Mouse (Mus musculus): Measurements from ENCODE around the gene Eno1. TPM values are rescaled to one million over a fixed set of nuclear protein-coding genes. Genes with fewer than 3 reads are reported as not detected.
"Not testable (repeated sequence)": the region's sequence is repeated elsewhere in the genome, so short reads cannot be mapped to it uniquely, and the experiment has no call there.

Gene Eno1
- total and polyA plus RNA-seq, 2 experiments from 2014 or later, result 549 to 1,243 TPM

GRCm38 (mm10) chr4:150272725-150273124, 36.2 kb downstream of the Eno1 start:
- WGBS, result 4% methylated on average over 9 of the region's 9 CpGs
- H3K27me3 ChIP-seq (ENCODE audit: insufficient read depth, low read length), result no peaks in the 10 kb centered on the region
- peaks cover 5% of the 10 kb centered on the region for H3K4me1 ChIP-seq (ENCODE audit: insufficient read depth, low read length)
- H3K9me3 ChIP-seq (ENCODE audit: low read length), result no peaks in the 10 kb centered on the region
- H3K27ac ChIP-seq, result peak overlapping the region; percentile 66
- peak; percentile 74 for DNase-seq (ENCODE audit: low spot score)
- peak; percentile 71 for ATAC-seq
- TF ChIP-seq CTCF (IDR thresholded peaks at IDR 0.05; ENCODE audit: low read depth), result no peak
- H3K4me2 ChIP-seq (ENCODE audit: low read depth, low read length), result no peak overlapping the region
- H3K9ac ChIP-seq (replicated peaks; ENCODE audit: low read length), result 0 out of 2 replicates have a peak overlapping the region, but pooled peaks have one; percentile 9
- H3K36me3 ChIP-seq (ENCODE audit: insufficient read depth, low read length), result no peaks in the 10 kb centered on the region
- H3K4me3 ChIP-seq (ENCODE audit: low read length), result no peak overlapping the region

- H3K4me1 ChIP-seq (ENCODE audit: insufficient read depth, low read length), result peaks cover 5% of the 10 kb centered on the region
- no peak for TF ChIP-seq CTCF (IDR thresholded peaks at IDR 0.05; ENCODE audit: low read depth)
- no peaks in the 10 kb centered on the region for H3K27me3 ChIP-seq (ENCODE audit: insufficient read depth, low read length)
- DNase-seq (ENCODE audit: low spot score) (no peak), ATAC-seq (no peak)
- 92% methylated on average over 5 of the region's 5 CpGs for WGBS
- H3K4me2 ChIP-seq (ENCODE audit: low read depth, low read length), result no peak overlapping the region
- no peak overlapping the region for H3K27ac ChIP-seq
- no peak overlapping the region for H3K9ac ChIP-seq (replicated peaks; ENCODE audit: low read length)
- no peaks in the 10 kb centered on the region for H3K9me3 ChIP-seq (ENCODE audit: low read length)
- no peak overlapping the region for H3K4me3 ChIP-seq (ENCODE audit: low read length)
- no peaks in the 10 kb centered on the region for H3K36me3 ChIP-seq (ENCODE audit: insufficient read depth, low read length)
Observed at GRCm38 (mm10) chr4:150275531-150275930, 39.0 kb downstream of the Eno1 start.

- not testable (repeated sequence) for H3K27me3 ChIP-seq (ENCODE audit: insufficient read depth, low read length); H3K4me2 ChIP-seq (ENCODE audit: low read depth, low read length); H3K9ac ChIP-seq (replicated peaks; ENCODE audit: low read length); H3K27ac ChIP-seq; H3K4me3 ChIP-seq (ENCODE audit: low read length); H3K4me1 ChIP-seq (ENCODE audit: insufficient read depth, low read length); H3K36me3 ChIP-seq (ENCODE audit: insufficient read depth, low read length); ATAC-seq; DNase-seq (ENCODE audit: low spot score); H3K9me3 ChIP-seq (ENCODE audit: low read length)
- WGBS, result 80% methylated on average over 5 of the region's 7 CpGs
Observed at GRCm38 (mm10) chr4:150279336-150279735, 42.8 kb downstream of the Eno1 start.

GRCm38 (mm10) chr4:150280002-150280401, 43.5 kb downstream of the Eno1 start:
- WGBS, result 47% methylated on average over 2 of the region's 2 CpGs
- H3K27ac ChIP-seq, result peak overlapping the region; percentile 98; the same call in 1 of the 2 replicates

GRCm38 (mm10) chr4:150280459-150280858, 43.9 kb downstream of the Eno1 start:
- peak overlapping the region; percentile 99 for H3K4me3 ChIP-seq (ENCODE audit: low read length)
- DNase-seq (ENCODE audit: low spot score) (no peak), ATAC-seq (no peak)
- H3K9me3 ChIP-seq (ENCODE audit: low read length), result no peaks in the 10 kb centered on the region
- peak overlapping the region; percentile 98 for H3K27ac ChIP-seq
- H3K36me3 ChIP-seq (ENCODE audit: insufficient read depth, low read length), result no peaks in the 10 kb centered on the region
- H3K9ac ChIP-seq (replicated peaks; ENCODE audit: low read length), result no peak overlapping the region
- WGBS, result 54% methylated on average over 4 of the region's 4 CpGs
- peak overlapping the region; percentile 71 for H3K4me2 ChIP-seq (ENCODE audit: low read depth, low read length)
- no peaks in the 10 kb centered on the region for H3K27me3 ChIP-seq (ENCODE audit: insufficient read depth, low read length)
- H3K4me1 ChIP-seq (ENCODE audit: insufficient read depth, low read length), result no peaks in the 10 kb centered on the region
- no peak for TF ChIP-seq CTCF (IDR thresholded peaks at IDR 0.05; ENCODE audit: low read depth)

More at GRCm38 (mm10) chr4:150280002-150280401, 43.5 kb downstream of the Eno1 start:
- no peak overlapping the region for H3K9ac ChIP-seq (replicated peaks; ENCODE audit: low read length)
- H3K9me3 ChIP-seq (ENCODE audit: low read length), result no peaks in the 10 kb centered on the region
- DNase-seq (ENCODE audit: low spot score), result no peak
- no peak for TF ChIP-seq CTCF (IDR thresholded peaks at IDR 0.05; ENCODE audit: low read depth)
- H3K4me2 ChIP-seq (ENCODE audit: low read depth, low read length), result 0 out of 2 replicates have a peak overlapping the region, but pooled peaks have one; percentile 71
- no peaks in the 10 kb centered on the region for H3K36me3 ChIP-seq (ENCODE audit: insufficient read depth, low read length)
- no peaks in the 10 kb centered on the region for H3K4me1 ChIP-seq (ENCODE audit: insufficient read depth, low read length)
- no peaks in the 10 kb centered on the region for H3K27me3 ChIP-seq (ENCODE audit: insufficient read depth, low read length)
- H3K4me3 ChIP-seq (ENCODE audit: low read length), result no peak overlapping the region
- ATAC-seq, result no peak

GRCm38 (mm10) chr4:150281018-150281761, 44.7 kb downstream of the Eno1 start, which contains the start of gene Rere:
Gene Rere (plus strand): TSS chr4:150281646.
- H3K4me2 ChIP-seq (ENCODE audit: low read depth, low read length), result peak within 1 kb of the TSS; percentile 71
- no peaks in the 10 kb centered on the region for H3K4me1 ChIP-seq (ENCODE audit: insufficient read depth, low read length)
- peak; percentile 98 for DNase-seq (ENCODE audit: low spot score)
- ATAC-seq, result peak; percentile 99
- H3K9ac ChIP-seq (replicated peaks; ENCODE audit: low read length), result peak within 1 kb of the TSS; percentile 99
- peak within 1 kb of the TSS; percentile 99 for H3K4me3 ChIP-seq (ENCODE audit: low read length)
- H3K9me3 ChIP-seq (ENCODE audit: low read length), result no peaks in the 10 kb centered on the region
- under 1% methylated on average over 45 of the region's 60 CpGs for WGBS
- H3K27ac ChIP-seq, result peak within 1 kb of the TSS; percentile 98
- H3K27me3 ChIP-seq (ENCODE audit: insufficient read depth, low read length), result no peaks in the 10 kb centered on the region
- peak; percentile 16; the same call in 1 of the 2 replicates for TF ChIP-seq CTCF (IDR thresholded peaks at IDR 0.05; ENCODE audit: low read depth)
- no peaks in the 10 kb centered on the region for H3K36me3 ChIP-seq (ENCODE audit: insufficient read depth, low read length)

Data from hindbrain, postnatal 0 days (tissue).